Mouse (Mus musculus): ENCODE measurements around the gene Cables2. TPM values are rescaled to one million over a fixed set of nuclear protein-coding genes. Genes with fewer than 3 reads are reported as not detected.
A peak's percentile ranks its signal among the peaks of the same experiment; 100 is the strongest.

Gene Cables2
- total and polyA plus RNA-seq, 2 experiments from 2014 or later = 6.2 to 15.3 TPM

DNA sequence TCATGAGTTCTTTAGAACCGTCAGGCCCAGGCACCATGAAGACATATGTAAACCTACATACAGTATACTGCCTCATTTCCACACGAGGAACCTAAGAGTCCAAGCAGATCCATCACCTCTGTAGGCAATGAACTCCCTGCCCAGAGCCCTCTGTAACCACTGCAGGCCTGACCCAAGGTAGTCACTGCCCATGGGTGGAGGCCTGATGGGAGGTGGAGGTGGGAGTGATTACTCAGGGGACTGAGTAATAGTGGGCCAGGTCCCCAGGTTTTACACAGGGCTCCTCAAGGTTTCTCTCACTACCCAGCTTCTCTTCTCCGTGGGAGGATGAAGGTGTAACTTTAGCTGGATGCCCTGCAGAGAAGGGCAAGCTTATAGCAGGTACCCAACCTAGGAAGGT is 44.2 kb downstream of the Cables2 start:
- TF ChIP-seq CTCF (IDR thresholded peaks at IDR 0.05; ENCODE audit: low read depth) (no peak), EP300 (IDR thresholded peaks at IDR 0.05; ENCODE audit: low read depth) (no peak)
- peaks cover 46% of the 10 kb centered on the region for H3K4me1 ChIP-seq (ENCODE audit: control insufficient read depth, insufficient read depth)
- DNase-seq (ENCODE audit: low spot score) (no peak), ATAC-seq (ENCODE audit: insufficient read depth, low read depth) (no peak)
- peak overlapping the region; percentile 24; the same call in 1 of the 2 replicates for H3K27ac ChIP-seq (ENCODE audit: low read depth)
- 76% methylated on average over 3 of the region's 3 CpGs for WGBS
- no peak overlapping the region for H3K4me2 ChIP-seq (ENCODE audit: low read depth, low read length)
- no peaks in the 10 kb centered on the region for H3K36me3 ChIP-seq (replicated peaks; ENCODE audit: control insufficient read depth, insufficient read depth, low read length)
- H3K4me3 ChIP-seq (ENCODE audit: low read depth, low read length) = no peak overlapping the region
- H3K27me3 ChIP-seq (ENCODE audit: control insufficient read depth, insufficient read depth, low read length) = peaks cover 14% of the 10 kb centered on the region; the same call in 1 of the 2 replicates
- H3K9me3 ChIP-seq (replicated peaks; ENCODE audit: control insufficient read depth, low read length) = no peaks in the 10 kb centered on the region
- no peak overlapping the region for H3K9ac ChIP-seq (replicated peaks; ENCODE audit: low read depth, low read length)

DNA sequence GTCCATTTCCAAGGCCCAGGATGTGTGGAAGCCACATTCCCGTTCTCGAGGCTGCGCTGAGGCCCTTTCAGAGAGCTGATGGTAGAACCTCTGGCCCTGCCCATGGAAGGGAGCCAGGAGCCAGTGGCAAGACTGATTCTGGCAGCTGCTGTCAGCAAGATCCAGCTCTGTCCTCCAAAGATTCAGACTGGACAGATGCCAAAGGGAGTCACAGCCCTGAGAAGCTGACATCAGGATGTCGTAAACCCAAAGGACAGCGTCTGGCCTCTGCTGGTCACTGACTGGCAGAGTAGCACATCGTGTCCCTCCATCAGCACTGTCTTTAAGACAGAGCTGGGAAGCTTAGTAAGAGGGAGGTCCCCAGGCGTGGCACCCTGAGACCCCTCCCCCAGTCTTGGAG is 44.7 kb downstream of the Cables2 start:
- Histone ChIP-seq H3K4me3 (ENCODE audit: low read depth, low read length) (no peak overlapping the region), H3K27ac (ENCODE audit: low read depth) (peak overlapping the region; percentile 24), H3K27me3 (ENCODE audit: control insufficient read depth, insufficient read depth, low read length) (peaks cover 14% of the 10 kb centered on the region; the same call in 1 of the 2 replicates), H3K9me3 (replicated peaks; ENCODE audit: control insufficient read depth, low read length) (no peaks in the 10 kb centered on the region), H3K4me2 (ENCODE audit: low read depth, low read length) (no peak overlapping the region), H3K36me3 (replicated peaks; ENCODE audit: control insufficient read depth, insufficient read depth, low read length) (no peaks in the 10 kb centered on the region), H3K4me1 (ENCODE audit: control insufficient read depth, insufficient read depth) (peaks cover 46% of the 10 kb centered on the region), H3K9ac (replicated peaks; ENCODE audit: low read depth, low read length) (no peak overlapping the region)
- ATAC-seq (ENCODE audit: insufficient read depth, low read depth) (no peak), DNase-seq (ENCODE audit: low spot score) (peak; percentile 50)
- WGBS = 21% methylated on average over 7 of the region's 7 CpGs
- TF ChIP-seq EP300 (IDR thresholded peaks at IDR 0.05; ENCODE audit: low read depth) = no peak
- TF ChIP-seq CTCF (IDR thresholded peaks at IDR 0.05; ENCODE audit: low read depth) = 0 out of 2 replicates have a peak, but pooled peaks have one; percentile 10

DNA sequence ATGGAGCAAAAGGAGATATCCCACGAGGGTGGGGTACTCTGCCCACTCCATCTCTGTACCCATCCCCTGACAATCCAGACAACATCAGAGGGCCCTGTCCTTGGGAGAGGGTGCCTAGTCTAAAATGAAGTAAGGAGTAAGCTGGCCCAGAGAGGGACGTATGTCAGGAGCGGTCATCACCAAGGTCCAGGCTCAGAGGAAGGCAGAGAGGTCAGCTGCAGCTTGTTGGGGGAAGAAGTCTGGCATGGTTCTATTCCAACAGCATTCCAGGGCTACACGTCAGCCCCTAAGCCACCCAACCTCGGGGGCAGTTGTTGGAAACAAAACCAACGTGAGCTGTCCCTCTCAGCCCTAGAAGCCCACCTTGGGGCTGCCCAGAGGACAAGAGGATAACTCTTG is 45.2 kb downstream of the Cables2 start:
- Histone ChIP-seq H3K27me3 (ENCODE audit: control insufficient read depth, insufficient read depth, low read length) (peaks cover 14% of the 10 kb centered on the region; the same call in 1 of the 2 replicates), H3K9me3 (replicated peaks; ENCODE audit: control insufficient read depth, low read length) (no peaks in the 10 kb centered on the region), H3K36me3 (replicated peaks; ENCODE audit: control insufficient read depth, insufficient read depth, low read length) (no peaks in the 10 kb centered on the region), H3K27ac (ENCODE audit: low read depth) (peak overlapping the region; percentile 24), H3K4me1 (ENCODE audit: control insufficient read depth, insufficient read depth) (peaks cover 46% of the 10 kb centered on the region), H3K9ac (replicated peaks; ENCODE audit: low read depth, low read length) (no peak overlapping the region), H3K4me3 (ENCODE audit: low read depth, low read length) (no peak overlapping the region), H3K4me2 (ENCODE audit: low read depth, low read length) (peak overlapping the region; percentile 51; the same call in 1 of the 2 replicates)
- DNase-seq (ENCODE audit: low spot score) = no peak
- TF ChIP-seq CTCF (IDR thresholded peaks at IDR 0.05; ENCODE audit: low read depth) (no peak), EP300 (IDR thresholded peaks at IDR 0.05; ENCODE audit: low read depth) (no peak)
- no peak for ATAC-seq (ENCODE audit: insufficient read depth, low read depth)
- WGBS = 44% methylated on average over 6 of the region's 6 CpGs

- H3K36me3 ChIP-seq (replicated peaks; ENCODE audit: control insufficient read depth, insufficient read depth, low read length) = no peaks in the 10 kb centered on the region
- H3K4me3 ChIP-seq (ENCODE audit: low read depth, low read length) = peak overlapping the region; percentile 20
- 5% methylated on average over 21 of the region's 21 CpGs for whole genome bisulfite sequencing
- TF ChIP-seq EP300 (IDR thresholded peaks at IDR 0.05; ENCODE audit: low read depth) = no peak
- TF ChIP-seq CTCF (IDR thresholded peaks at IDR 0.05; ENCODE audit: low read depth) = peak; percentile 67
- H3K27me3 ChIP-seq (ENCODE audit: control insufficient read depth, insufficient read depth, low read length) = peaks cover 14% of the 10 kb centered on the region; the same call in 1 of the 2 replicates
- no peaks in the 10 kb centered on the region for H3K9me3 ChIP-seq (replicated peaks; ENCODE audit: control insufficient read depth, low read length)
- peak; percentile 33 for ATAC-seq (ENCODE audit: insufficient read depth, low read depth)
- H3K4me2 ChIP-seq (ENCODE audit: low read depth, low read length) = peak overlapping the region; percentile 51
- peak overlapping the region; percentile 27 for H3K27ac ChIP-seq (ENCODE audit: low read depth)
- peak; percentile 51 for DNase-seq (ENCODE audit: low spot score)
- peak overlapping the region; percentile 32; the same call in 1 of the 2 replicates for H3K9ac ChIP-seq (replicated peaks; ENCODE audit: low read depth, low read length)
- H3K4me1 ChIP-seq (ENCODE audit: control insufficient read depth, insufficient read depth) = peaks cover 47% of the 10 kb centered on the region
Measured at GRCm38 (mm10) chr2:180227262-180228059, 45.8 kb downstream of the Cables2 start.

DNA sequence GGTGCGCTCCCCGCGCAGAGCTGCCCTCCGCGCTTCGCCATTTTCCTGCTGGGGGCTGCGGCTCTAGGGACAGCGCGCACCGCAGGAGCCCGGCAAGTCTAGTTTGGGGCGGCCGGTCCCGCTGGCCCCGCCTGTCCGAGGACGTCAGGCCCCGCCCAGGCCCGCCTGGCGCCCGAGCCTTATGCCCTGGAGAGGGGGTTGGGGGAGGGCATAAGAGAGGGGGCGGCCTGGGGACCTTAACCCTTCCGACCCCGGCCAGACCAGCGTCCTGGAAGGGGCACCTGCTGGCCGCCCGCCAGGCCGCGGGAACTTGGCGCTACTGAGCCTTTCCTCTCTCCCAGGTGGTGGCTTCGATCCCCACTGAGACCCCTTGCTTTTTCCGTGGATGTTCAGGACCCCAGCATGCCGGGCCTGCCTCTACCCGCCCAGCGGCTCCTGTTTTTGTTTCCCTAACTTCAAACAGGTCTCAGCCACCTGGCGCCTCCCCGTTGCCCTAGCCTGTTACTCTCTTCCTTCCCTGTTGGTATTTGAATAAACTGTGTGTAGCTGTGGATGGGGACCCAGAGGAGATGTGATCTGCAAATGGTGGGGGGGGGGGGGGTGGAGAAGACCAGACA is 47.4 kb downstream of the Cables2 start, which contains the start of gene Lama5:
TSS of gene Lama5 (minus strand) at position 98 of the 617 bp plus-strand sequence.
- Histone ChIP-seq H3K9ac (replicated peaks; ENCODE audit: low read depth, low read length) (peak within 1 kb of the TSS; percentile 62), H3K4me2 (ENCODE audit: low read depth, low read length) (peak within 1 kb of the TSS; percentile 97), H3K4me1 (ENCODE audit: control insufficient read depth, insufficient read depth) (peaks cover 58% of the 10 kb centered on the region), H3K27me3 (ENCODE audit: control insufficient read depth, insufficient read depth, low read length) (peaks cover 14% of the 10 kb centered on the region; the same call in 1 of the 2 replicates), H3K4me3 (ENCODE audit: low read depth, low read length) (peak within 1 kb of the TSS; percentile 70), H3K27ac (ENCODE audit: low read depth) (peak within 1 kb of the TSS; percentile 62), H3K9me3 (replicated peaks; ENCODE audit: control insufficient read depth, low read length) (no peaks in the 10 kb centered on the region), H3K36me3 (replicated peaks; ENCODE audit: control insufficient read depth, insufficient read depth, low read length) (0 out of 2 replicates have a peak, but pooled peaks cover 3% of the 10 kb centered on the region)
- TF ChIP-seq CTCF (IDR thresholded peaks at IDR 0.05; ENCODE audit: low read depth) (no peak), EP300 (IDR thresholded peaks at IDR 0.05; ENCODE audit: low read depth) (no peak)
- ATAC-seq (ENCODE audit: insufficient read depth, low read depth) (peak; percentile 83), DNase-seq (ENCODE audit: low spot score) (peak; percentile 70)
- WGBS = 1% methylated on average over 35 of the region's 37 CpGs

All from heart, postnatal 0 days (tissue).